Comparison of ENCODE assay signal across 12 mouse cellular contexts in genomic region chr3:105688536-105688935, GRCm38 (mm10). TPM values are rescaled to one million over a fixed set of nuclear protein-coding genes. Genes with fewer than 3 reads are reported as not detected.
DNase-seq lines count a peak whose midpoint lies in the region; ATAC-seq and TF ChIP-seq lines count a peak whose summit lies in the region.
"Had no signal": no experiment of that assay in that cellular context is flagged by ENCODE, and none has a peak within 500 bp of the region (broad histone marks: within the 10 kb centered on the region; RNA-seq: fewer than 3 reads in every experiment).

No protein-coding gene starts in this region.

- H3K4me2 ChIP-seq in heart, embryonic 14.5 days (ENCODE audit: low read length), result peak overlapping the region; percentile 84; the same call in 1 of the 2 replicates
- peak overlapping the region; percentile 78 for H3K4me2 ChIP-seq in liver, embryonic 12.5 days
- no peak overlapping the region for H3K4me2 ChIP-seq in myocyte (ENCODE audit: low read depth)

- 0 out of 2 replicates have a peak, but pooled peaks cover 5% of the 10 kb centered on the region for H3K27me3 ChIP-seq in heart, embryonic 14.5 days (ENCODE audit: control insufficient read depth, insufficient read depth, low read length)
- H3K27me3 ChIP-seq in MEL (ENCODE audit: control insufficient read depth in 1 of 2, insufficient read depth in 2 of 2, low read length in 2 of 2) (peaks cover 0 to 2% of the 10 kb centered on the region in 2 experiments; a peak in 1 of 4 replicates), myocyte (ENCODE audit: control insufficient read depth, insufficient read depth, insufficient read length) (peaks cover 6% of the 10 kb centered on the region)
- H3K27me3 ChIP-seq in liver, embryonic 12.5 days (replicated peaks), result peaks cover 24% of the 10 kb centered on the region

- H3K36me3 ChIP-seq in heart, embryonic 14.5 days (ENCODE audit: control insufficient read depth, insufficient read depth, low read length), result peaks cover 13% of the 10 kb centered on the region
- peaks cover 1 to 13% of the 10 kb centered on the region in 2 experiments for H3K36me3 ChIP-seq in MEL (ENCODE audit: control insufficient read depth in 1 of 2, insufficient read depth in 2 of 2, low read length in 2 of 2)
- peaks cover 16% of the 10 kb centered on the region for H3K36me3 ChIP-seq in liver, embryonic 12.5 days
- H3K36me3 ChIP-seq in myocyte (ENCODE audit: control insufficient read depth, insufficient read depth), result peaks cover 7% of the 10 kb centered on the region

- no peaks in the 10 kb centered on the region for H3K9me3 ChIP-seq in heart, embryonic 14.5 days (ENCODE audit: control insufficient read depth, low read length)
- H3K9me3 ChIP-seq in MEL (replicated peaks; ENCODE audit: insufficient read depth, low read length), result no peaks in the 10 kb centered on the region
- H3K9me3 ChIP-seq in liver, embryonic 12.5 days (replicated peaks), result no peaks in the 10 kb centered on the region
- H3K9me3 ChIP-seq: forebrain, embryonic 10.5 days had no signal

- DNase-seq in heart, adult 18-20 months, result no peak
- DNase-seq in MEL (ENCODE audit: low read depth, low spot score), result peak; percentile 64
- DNase-seq in yolk sac, embryonic 10.5 days (ENCODE audit: low spot score), result no peak
- DNase-seq in ovary, postnatal 36 days (ENCODE audit: low spot score), result no peak
- DNase-seq: cerebellum, postnatal 25 days; heart, postnatal 4 days; kidney, adult 8-10 months; kidney, postnatal 36 days had no signal

- H3K4me1 ChIP-seq in heart, embryonic 14.5 days (ENCODE audit: control insufficient read depth in 2 of 2, insufficient read depth in 2 of 2, low read length in 2 of 2), result peaks cover 2 to 5% of the 10 kb centered on the region in 2 experiments; a peak in 3 of 4 replicates
- peaks cover 0 to 12% of the 10 kb centered on the region in 2 experiments; a peak in 2 of 4 replicates for H3K4me1 ChIP-seq in MEL (ENCODE audit: control insufficient read depth in 1 of 2, insufficient read depth in 2 of 2, low read length in 2 of 2)
- peaks cover 26% of the 10 kb centered on the region for H3K4me1 ChIP-seq in liver, embryonic 12.5 days

- H3K79me2 ChIP-seq in MEL (ENCODE audit: control insufficient read depth, insufficient read depth, low read length, poor library complexity), result peaks cover 20% of the 10 kb centered on the region
- H3K79me2 ChIP-seq in myocyte (ENCODE audit: control insufficient read depth, insufficient read depth), result peaks cover 14% of the 10 kb centered on the region

- no peak for TF ChIP-seq RAD21 in MEL (IDR thresholded peaks at IDR 0.05; ENCODE audit: low read depth, low read length)

- no peak overlapping the region for H3ac ChIP-seq in myocyte (ENCODE audit: control insufficient read depth, insufficient read length)

- TF ChIP-seq POLR2A in MEL (IDR thresholded peaks at IDR 0.05; ENCODE audit: control insufficient read depth in 1 of 2, insufficient read depth in 1 of 2, low read depth in 1 of 2, low read length in 2 of 2, poor library complexity in 1 of 2) (no peak), myocyte (IDR thresholded peaks at IDR 0.05; ENCODE audit: insufficient read length, low read depth) (no peak)

- H3K4me3 ChIP-seq in heart, embryonic 14.5 days (ENCODE audit: control insufficient read depth in 1 of 2, insufficient read depth in 1 of 2, low read depth in 1 of 2, low read length in 2 of 2), result no peak overlapping the region
- H3K4me3 ChIP-seq in MEL (ENCODE audit: control insufficient read depth in 1 of 2, insufficient read depth in 1 of 2, low read depth in 2 of 2, low read length in 2 of 2) (0 out of 4 replicates have a peak overlapping the region, but pooled peaks of 1 of the 2 experiments have one; percentile 2), myocyte (peak overlapping the region; percentile 38)
- H3K4me3 ChIP-seq in liver, embryonic 12.5 days, result no peak overlapping the region

- no peak overlapping the region for H3K9ac ChIP-seq in heart, embryonic 14.5 days (ENCODE audit: low read length)
- H3K9ac ChIP-seq in MEL (ENCODE audit: control insufficient read depth, low read depth, low read length, poor library complexity, severe bottlenecking), result no peak overlapping the region; the same call in 1 of the 2 replicates
- no peak overlapping the region for H3K9ac ChIP-seq in liver, embryonic 12.5 days

- 96% methylated on average over 2 of the region's 2 CpGs for WGBS in heart, embryonic 14.5 days
- WGBS in liver, embryonic 12.5 days (ENCODE audit: insufficient replicate concordance), result 35% methylated on average over 2 of the region's 2 CpGs

- TF ChIP-seq EP300 in MEL (IDR thresholded peaks at IDR 0.05; ENCODE audit: low read depth in 1 of 2, low read length in 2 of 2), result no peak

- H3K27ac ChIP-seq in heart, embryonic 14.5 days (replicated peaks in 1 of 2; ENCODE audit: control insufficient read depth in 1 of 2, insufficient read depth in 1 of 2, low read depth in 2 of 2, low read length in 2 of 2), result no peak overlapping the region
- no peak overlapping the region for H3K27ac ChIP-seq in MEL (ENCODE audit: control insufficient read depth, low read depth, low read length)
- H3K27ac ChIP-seq in liver, embryonic 12.5 days, result no peak overlapping the region

- no peak for TF ChIP-seq CTCF in MEL (IDR thresholded peaks at IDR 0.05 in 2 of 3, conservative IDR thresholded peaks at IDR 0.05 in 1 of 3; ENCODE audit: control insufficient read depth in 1 of 3, insufficient read depth in 1 of 3, low read depth in 2 of 3, low read length in 3 of 3, poor library complexity in 1 of 3, severe bottlenecking in 1 of 3)

- ATAC-seq in heart, embryonic 14.5 days (ENCODE audit: insufficient number of reproducible peaks, insufficient read depth, low FRiP score, low read depth), result no peak
- ATAC-seq in liver, embryonic 12.5 days, result no peak

TF ChIP-seq in MEL, 35 proteins besides CTCF, POLR2A, EP300 and RAD21:
- TF ChIP-seq ELF1 (IDR thresholded peaks at IDR 0.05; ENCODE audit: low read depth, low read length) (no peak), HCFC1 (IDR thresholded peaks at IDR 0.05; ENCODE audit: low read depth, low read length) (no peak), MYB (IDR thresholded peaks at IDR 0.05; ENCODE audit: low read depth, low read length) (no peak)

TF ChIP-seq in myocyte, 11 proteins besides CTCF, POLR2A, EP300 and RAD21:
- TF ChIP-seq TCF12 (IDR thresholded peaks at IDR 0.05; ENCODE audit: insufficient read depth, poor library complexity, severe bottlenecking), result no peak
- no peak for TF ChIP-seq REST (IDR thresholded peaks at IDR 0.05; ENCODE audit: insufficient read depth, insufficient read length)
- no peak for TF ChIP-seq MAX (IDR thresholded peaks at IDR 0.05; ENCODE audit: low read depth)
- no peak for TF ChIP-seq MYOD1 (IDR thresholded peaks at IDR 0.05; ENCODE audit: control insufficient read depth in 1 of 3, insufficient read length in 2 of 3, low read depth in 2 of 3)
- no peak for TF ChIP-seq SRF (IDR thresholded peaks at IDR 0.05; ENCODE audit: control insufficient read depth, insufficient read length, low read depth)
- TF ChIP-seq TCF3 (IDR thresholded peaks at IDR 0.05; ENCODE audit: insufficient read length, low read depth), result no peak
- no peak for TF ChIP-seq MYOG (IDR thresholded peaks at IDR 0.05; ENCODE audit: control insufficient read depth in 1 of 3, insufficient read depth in 1 of 3, insufficient read length in 2 of 3, low read depth in 2 of 3)
- no peak for TF ChIP-seq CEBPB (IDR thresholded peaks at IDR 0.05; ENCODE audit: insufficient read depth, poor library complexity, severe bottlenecking)
- TF ChIP-seq POLR2AphosphoS2 (IDR thresholded peaks at IDR 0.05; ENCODE audit: insufficient read length, low read depth), result no peak
- TF ChIP-seq USF1 (IDR thresholded peaks at IDR 0.05; ENCODE audit: low read depth), result no peak
- no peak for TF ChIP-seq E2F4 (IDR thresholded peaks at IDR 0.05; ENCODE audit: insufficient read depth)
TF ChIP-seq in myocyte: peak in this region for 0.

RNA-seq across cellular contexts. Expression of gene Ddx20, which starts 1.2 kb away (rescaled TPM):
- 17.0 and 20.2 TPM in 2 replicates for polyA plus RNA-seq in heart, embryonic 14.5 days (2014; fragmentation: Nextera tagmentation; extraction: Ambion mirVana)
- 10 to 100 TPM; 11.4 to 11.5 TPM for total RNA-seq in heart, adult 18-20 months (2021)
- total RNA-seq in MEL (2012; rRNA removed), result 37.3 and 38.0 TPM in 2 replicates
- 10 to 100 TPM; 31.6 to 66.8 TPM for polyA plus RNA-seq in MEL (2012; ENCODE audit: insufficient read depth in 1 of 2, insufficient read length in 2 of 2, low read depth in 1 of 2, low replicate concordance in 2 of 2, missing spikeins in 1 of 2)
- 31.6 and 34.4 TPM in 2 replicates for polyA plus RNA-seq in liver, embryonic 12.5 days (2016; fragmentation: Nextera tagmentation; extraction: Ambion mirVana)
- 7.5 TPM for polyA plus RNA-seq in myocyte (2012; fragmentation: generic; extraction: Trizol)

RNA-seq across cellular contexts. Expression of gene Inka2, which starts 15.9 kb away (rescaled TPM):
- 1.2 and 1.7 TPM in 2 replicates for polyA plus RNA-seq in heart, embryonic 14.5 days (2014; fragmentation: Nextera tagmentation; extraction: Ambion mirVana)
- total RNA-seq in heart, adult 18-20 months (2021), result 10 to 100 TPM; 16.4 to 16.5 TPM
- total RNA-seq in MEL (2012; rRNA removed), result 0.20 and 0.39 TPM in 2 replicates
- polyA plus RNA-seq in MEL (2012; ENCODE audit: insufficient read depth in 1 of 2, insufficient read length in 2 of 2, low read depth in 1 of 2, low replicate concordance in 2 of 2, missing spikeins in 1 of 2) (under 1 TPM in 1 of 2 experiments, not detected in 1; 0.61 TPM), myocyte (2012; fragmentation: generic; extraction: Trizol) (5.1 TPM)
- 0.33 and 0.37 TPM in 2 replicates for polyA plus RNA-seq in liver, embryonic 12.5 days (2016; fragmentation: Nextera tagmentation; extraction: Ambion mirVana)
